Mouse (Mus musculus): Measurements from ENCODE around the gene Cpe. TPM values are rescaled to one million over a fixed set of nuclear protein-coding genes. Genes with fewer than 3 reads are reported as not detected.

Cpe gene
- total and polyA plus RNA-seq, 3 experiments: not detected

- TF ChIP-seq NELFE (IDR thresholded peaks at IDR 0.05; ENCODE audit: low read depth, low read length): no peak
- TF ChIP-seq SIN3A (IDR thresholded peaks at IDR 0.05; ENCODE audit: low read length): no peak
- TF ChIP-seq HCFC1 (IDR thresholded peaks at IDR 0.05; ENCODE audit: low read depth, low read length): no peak
- no peak overlapping the region for H3K27ac ChIP-seq (ENCODE audit: control insufficient read depth, low read depth, low read length)
- H3K9ac ChIP-seq (ENCODE audit: control insufficient read depth, low read depth, low read length, poor library complexity, severe bottlenecking): no peak overlapping the region
- H3K9me3 ChIP-seq (replicated peaks; ENCODE audit: insufficient read depth, low read length): no peaks in the 10 kb centered on the region
- H3K79me2 ChIP-seq (ENCODE audit: control insufficient read depth, insufficient read depth, low read length, poor library complexity): no peaks in the 10 kb centered on the region
- DNase-seq (ENCODE audit: low read depth, low spot score): no peak
- no peaks in the 10 kb centered on the region for H3K4me1 ChIP-seq (ENCODE audit: control insufficient read depth in 1 of 2, insufficient read depth in 2 of 2, low read length in 2 of 2)
- H3K4me3 ChIP-seq (ENCODE audit: control insufficient read depth in 1 of 2, insufficient read depth in 1 of 2, low read depth in 2 of 2, low read length in 2 of 2): no peak overlapping the region
- H3K36me3 ChIP-seq (ENCODE audit: control insufficient read depth in 1 of 2, insufficient read depth in 2 of 2, low read length in 2 of 2): no peaks in the 10 kb centered on the region
- H3K27me3 ChIP-seq (ENCODE audit: control insufficient read depth in 1 of 2, insufficient read depth in 2 of 2, low read length in 2 of 2): no peaks in the 10 kb centered on the region
Observed at GRCm38 (mm10) chr8:64665563-64665962, 27.3 kb downstream of the Cpe start.

GRCm38 (mm10) chr8:64664811-64665210 lies 28.0 kb downstream of the Cpe start:
- Histone ChIP-seq H3K4me3 (ENCODE audit: control insufficient read depth in 1 of 2, insufficient read depth in 1 of 2, low read depth in 2 of 2, low read length in 2 of 2) (no peak overlapping the region), H3K27me3 (ENCODE audit: control insufficient read depth in 1 of 2, insufficient read depth in 2 of 2, low read length in 2 of 2) (no peaks in the 10 kb centered on the region), H3K4me1 (ENCODE audit: control insufficient read depth in 1 of 2, insufficient read depth in 2 of 2, low read length in 2 of 2) (no peaks in the 10 kb centered on the region), H3K79me2 (ENCODE audit: control insufficient read depth, insufficient read depth, low read length, poor library complexity) (no peaks in the 10 kb centered on the region), H3K9ac (ENCODE audit: control insufficient read depth, low read depth, low read length, poor library complexity, severe bottlenecking) (no peak overlapping the region), H3K9me3 (replicated peaks; ENCODE audit: insufficient read depth, low read length) (no peaks in the 10 kb centered on the region), H3K36me3 (ENCODE audit: control insufficient read depth in 1 of 2, insufficient read depth in 2 of 2, low read length in 2 of 2) (no peaks in the 10 kb centered on the region), H3K27ac (ENCODE audit: control insufficient read depth, low read depth, low read length) (no peak overlapping the region)
- TF ChIP-seq MYB (IDR thresholded peaks at IDR 0.05; ENCODE audit: low read depth, low read length) (no peak), CHD1 (IDR thresholded peaks at IDR 0.05; ENCODE audit: low read depth, low read length) (no peak), KAT2A (conservative IDR thresholded peaks at IDR 0.05; ENCODE audit: low read depth, low read length) (no peak), MAZ (IDR thresholded peaks at IDR 0.05; ENCODE audit: low read depth, low read length) (no peak), MAFK (IDR thresholded peaks at IDR 0.05; ENCODE audit: borderline replicate concordance, low read depth, low read length) (no peak), GATA1 (IDR thresholded peaks at IDR 0.05; ENCODE audit: low read depth, low read length) (no peak), ZMIZ1 (IDR thresholded peaks at IDR 0.05; ENCODE audit: low read depth, low read length) (no peak), POLR2AphosphoS2 (IDR thresholded peaks at IDR 0.05; ENCODE audit: low read length) (no peak)
- DNase-seq (ENCODE audit: low read depth, low spot score): no peak

DNA sequence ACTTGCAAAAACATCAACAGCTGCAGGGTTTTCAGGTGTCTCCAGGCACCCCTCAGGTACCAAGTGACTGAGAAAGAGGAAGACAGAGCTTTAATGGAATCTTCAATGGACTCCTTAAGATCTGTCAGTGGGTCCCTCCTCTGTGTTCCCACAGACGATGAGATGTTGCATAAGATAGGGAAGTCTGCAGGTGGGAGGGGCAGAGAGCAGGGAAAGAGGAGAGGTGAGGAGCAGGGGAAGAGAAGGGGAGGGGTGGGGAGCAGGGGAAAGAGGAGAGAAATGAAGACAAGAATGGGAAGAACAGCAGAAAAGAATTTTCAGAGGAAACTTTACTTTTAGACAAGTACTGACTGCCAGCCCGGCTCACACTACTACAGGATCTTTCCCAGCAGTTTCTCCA lies 28.5 kb downstream of the Cpe start:
- no peaks in the 10 kb centered on the region for H3K27me3 ChIP-seq (ENCODE audit: control insufficient read depth in 1 of 2, insufficient read depth in 2 of 2, low read length in 2 of 2)
- H3K4me1 ChIP-seq (ENCODE audit: control insufficient read depth in 1 of 2, insufficient read depth in 2 of 2, low read length in 2 of 2): no peaks in the 10 kb centered on the region
- H3K4me3 ChIP-seq (ENCODE audit: control insufficient read depth in 1 of 2, insufficient read depth in 1 of 2, low read depth in 2 of 2, low read length in 2 of 2): no peak overlapping the region
- H3K27ac ChIP-seq (ENCODE audit: control insufficient read depth, low read depth, low read length): no peak overlapping the region
- no peak for TF ChIP-seq POLR2A (IDR thresholded peaks at IDR 0.05; ENCODE audit: control insufficient read depth in 1 of 2, insufficient read depth in 1 of 2, low read depth in 1 of 2, low read length in 2 of 2, poor library complexity in 1 of 2)
- TF ChIP-seq POLR2AphosphoS5 (IDR thresholded peaks at IDR 0.05; ENCODE audit: borderline replicate concordance, low read depth, low read length): no peak
- TF ChIP-seq TCF12 (IDR thresholded peaks at IDR 0.05; ENCODE audit: low read depth, low read length): no peak
- no peak for TF ChIP-seq TAL1 (IDR thresholded peaks at IDR 0.05; ENCODE audit: low read length)
- TF ChIP-seq MEF2A (IDR thresholded peaks at IDR 0.05; ENCODE audit: extremely low read depth, insufficient replicate concordance, low read depth, low read length, poor library complexity, severe bottlenecking): no peak
- TF ChIP-seq CTCF (IDR thresholded peaks at IDR 0.05 in 2 of 3, conservative IDR thresholded peaks at IDR 0.05 in 1 of 3; ENCODE audit: control insufficient read depth in 1 of 3, insufficient read depth in 1 of 3, low read depth in 2 of 3, low read length in 3 of 3, poor library complexity in 1 of 3, severe bottlenecking in 1 of 3): no peak
- TF ChIP-seq SIN3A (IDR thresholded peaks at IDR 0.05; ENCODE audit: low read length): no peak
- no peak for TF ChIP-seq GABPA (IDR thresholded peaks at IDR 0.05; ENCODE audit: low read depth, low read length)
- TF ChIP-seq KAT2A (conservative IDR thresholded peaks at IDR 0.05; ENCODE audit: low read depth, low read length): no peak
- TF ChIP-seq EP300 (IDR thresholded peaks at IDR 0.05; ENCODE audit: low read depth in 1 of 2, low read length in 2 of 2): no peak
- no peak for TF ChIP-seq USF2 (IDR thresholded peaks at IDR 0.05; ENCODE audit: borderline replicate concordance in 1 of 2, insufficient read depth in 1 of 2, low read depth in 1 of 2, low read length in 2 of 2)
- TF ChIP-seq SMC3 (IDR thresholded peaks at IDR 0.05; ENCODE audit: low read depth, low read length): no peak
- no peak for TF ChIP-seq NRF1 (IDR thresholded peaks at IDR 0.05; ENCODE audit: insufficient read depth, low read depth, low read length, poor library complexity, severe bottlenecking)
- no peak for TF ChIP-seq ZKSCAN1 (IDR thresholded peaks at IDR 0.05; ENCODE audit: low read depth, low read length)
- no peak for TF ChIP-seq ZMIZ1 (IDR thresholded peaks at IDR 0.05; ENCODE audit: low read depth, low read length)
- no peak for TF ChIP-seq CHD2 (IDR thresholded peaks at IDR 0.05; ENCODE audit: low read length)
- H3K9me3 ChIP-seq (replicated peaks; ENCODE audit: insufficient read depth, low read length): no peaks in the 10 kb centered on the region
- no peaks in the 10 kb centered on the region for H3K36me3 ChIP-seq (ENCODE audit: control insufficient read depth in 1 of 2, insufficient read depth in 2 of 2, low read length in 2 of 2)
- no peak overlapping the region for H3K9ac ChIP-seq (ENCODE audit: control insufficient read depth, low read depth, low read length, poor library complexity, severe bottlenecking)
- no peak for DNase-seq (ENCODE audit: low read depth, low spot score)
- H3K79me2 ChIP-seq (ENCODE audit: control insufficient read depth, insufficient read depth, low read length, poor library complexity): no peaks in the 10 kb centered on the region

All from MEL (cell line).